Mouse (Mus musculus): ENCODE data around the gene G3bp1. TPM values are rescaled to one million over a fixed set of nuclear protein-coding genes. Genes with fewer than 3 reads are reported as not detected.

Gene G3bp1
- total and polyA plus RNA-seq, 3 experiments, result 129 to 314 (median 246) TPM

DNA sequence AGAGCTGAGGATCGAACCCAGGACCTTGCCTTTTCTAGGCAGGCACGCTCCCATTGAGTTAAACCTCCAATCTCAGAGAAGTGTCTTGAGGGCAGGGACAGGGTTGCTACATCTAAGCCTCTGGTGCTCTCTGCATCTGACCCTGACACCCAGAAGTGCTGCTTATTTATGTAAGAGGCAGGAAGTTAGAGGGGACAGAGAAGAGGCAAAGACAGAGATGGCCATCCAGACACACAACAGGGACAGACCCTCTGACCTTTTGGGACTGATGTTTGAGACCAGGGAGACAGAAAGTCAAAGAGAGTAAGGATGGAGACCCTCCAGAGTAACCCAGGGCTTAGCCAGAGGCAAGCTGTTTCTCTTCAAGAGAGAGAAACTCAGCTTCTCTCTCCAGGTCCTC lies 39.5 kb upstream of the G3bp1 start:
- Histone ChIP-seq H3K9me3 (replicated peaks; ENCODE audit: insufficient read depth, low read length) (no peaks in the 10 kb centered on the region), H3K79me2 (ENCODE audit: control insufficient read depth, insufficient read depth, low read length, poor library complexity) (no peaks in the 10 kb centered on the region), H3K9ac (ENCODE audit: control insufficient read depth, low read depth, low read length, poor library complexity, severe bottlenecking) (no peak overlapping the region), H3K4me1 (ENCODE audit: control insufficient read depth in 1 of 2, insufficient read depth in 2 of 2, low read length in 2 of 2) (no peaks in the 10 kb centered on the region), H3K4me3 (ENCODE audit: control insufficient read depth in 1 of 2, insufficient read depth in 1 of 2, low read depth in 2 of 2, low read length in 2 of 2) (no peak overlapping the region), H3K27me3 (ENCODE audit: control insufficient read depth in 1 of 2, insufficient read depth in 2 of 2, low read length in 2 of 2) (peaks cover 40 to 44% of the 10 kb centered on the region in 2 experiments), H3K36me3 (ENCODE audit: control insufficient read depth in 1 of 2, insufficient read depth in 2 of 2, low read length in 2 of 2) (no peaks in the 10 kb centered on the region), H3K27ac (ENCODE audit: control insufficient read depth, low read depth, low read length) (no peak overlapping the region)
- TF ChIP-seq KAT2A (conservative IDR thresholded peaks at IDR 0.05; ENCODE audit: low read depth, low read length) (no peak), CHD2 (IDR thresholded peaks at IDR 0.05; ENCODE audit: low read length) (no peak), TAL1 (IDR thresholded peaks at IDR 0.05; ENCODE audit: low read length) (no peak), JUND (IDR thresholded peaks at IDR 0.05; ENCODE audit: low read depth, low read length) (no peak), RCOR1 (IDR thresholded peaks at IDR 0.05; ENCODE audit: low read depth, low read length) (no peak), GATA1 (IDR thresholded peaks at IDR 0.05; ENCODE audit: low read depth, low read length) (no peak), SIN3A (IDR thresholded peaks at IDR 0.05; ENCODE audit: low read length) (no peak), MEF2A (IDR thresholded peaks at IDR 0.05; ENCODE audit: extremely low read depth, insufficient replicate concordance, low read depth, low read length, poor library complexity, severe bottlenecking) (no peak), ZNF384 (IDR thresholded peaks at IDR 0.05; ENCODE audit: low read depth, low read length) (no peak)
- DNase-seq (ENCODE audit: low read depth, low spot score), result no peak

DNA sequence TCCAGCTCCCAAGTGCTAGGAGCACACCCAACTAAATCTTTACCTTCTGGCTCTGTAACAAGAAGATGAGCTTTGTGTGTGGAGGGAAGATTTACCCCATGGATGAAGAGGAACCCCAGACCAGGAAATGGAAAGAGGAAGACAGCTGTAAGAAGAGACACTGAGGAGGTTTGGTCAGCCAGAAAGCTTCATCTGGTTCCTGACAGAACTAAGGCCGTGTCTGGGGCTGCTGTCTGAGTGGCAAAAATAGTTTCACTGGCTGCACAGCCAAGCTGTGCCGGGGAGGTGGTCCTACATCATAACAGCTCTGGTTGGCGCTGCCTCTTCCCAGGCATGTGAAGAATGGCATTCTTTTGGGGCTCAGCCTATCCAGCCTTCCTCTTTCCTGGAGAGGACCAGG lies 36.5 kb upstream of the G3bp1 start:
- no peaks in the 10 kb centered on the region for H3K36me3 ChIP-seq (ENCODE audit: control insufficient read depth in 1 of 2, insufficient read depth in 2 of 2, low read length in 2 of 2)
- no peak overlapping the region for H3K9ac ChIP-seq (ENCODE audit: control insufficient read depth, low read depth, low read length, poor library complexity, severe bottlenecking)
- no peaks in the 10 kb centered on the region for H3K79me2 ChIP-seq (ENCODE audit: control insufficient read depth, insufficient read depth, low read length, poor library complexity)
- no peak overlapping the region for H3K27ac ChIP-seq (ENCODE audit: control insufficient read depth, low read depth, low read length)
- no peaks in the 10 kb centered on the region for H3K9me3 ChIP-seq (replicated peaks; ENCODE audit: insufficient read depth, low read length)
- peaks cover 33 to 42% of the 10 kb centered on the region in 2 experiments for H3K27me3 ChIP-seq (ENCODE audit: control insufficient read depth in 1 of 2, insufficient read depth in 2 of 2, low read length in 2 of 2)
- H3K4me1 ChIP-seq (ENCODE audit: control insufficient read depth in 1 of 2, insufficient read depth in 2 of 2, low read length in 2 of 2), result no peaks in the 10 kb centered on the region
- TF ChIP-seq NRF1 (IDR thresholded peaks at IDR 0.05; ENCODE audit: insufficient read depth, low read depth, low read length, poor library complexity, severe bottlenecking) (no peak), SMC3 (IDR thresholded peaks at IDR 0.05; ENCODE audit: low read depth, low read length) (no peak), CTCF (IDR thresholded peaks at IDR 0.05 in 2 of 3, conservative IDR thresholded peaks at IDR 0.05 in 1 of 3; ENCODE audit: control insufficient read depth in 1 of 3, insufficient read depth in 1 of 3, low read depth in 2 of 3, low read length in 3 of 3, poor library complexity in 1 of 3, severe bottlenecking in 1 of 3) (no peak), RAD21 (IDR thresholded peaks at IDR 0.05; ENCODE audit: low read depth, low read length) (no peak), POLR2A (IDR thresholded peaks at IDR 0.05; ENCODE audit: control insufficient read depth in 1 of 2, insufficient read depth in 1 of 2, low read depth in 1 of 2, low read length in 2 of 2, poor library complexity in 1 of 2) (no peak)
- no peak for DNase-seq (ENCODE audit: low read depth, low spot score)
- H3K4me3 ChIP-seq (ENCODE audit: control insufficient read depth in 1 of 2, insufficient read depth in 1 of 2, low read depth in 2 of 2, low read length in 2 of 2), result no peak overlapping the region

DNA sequence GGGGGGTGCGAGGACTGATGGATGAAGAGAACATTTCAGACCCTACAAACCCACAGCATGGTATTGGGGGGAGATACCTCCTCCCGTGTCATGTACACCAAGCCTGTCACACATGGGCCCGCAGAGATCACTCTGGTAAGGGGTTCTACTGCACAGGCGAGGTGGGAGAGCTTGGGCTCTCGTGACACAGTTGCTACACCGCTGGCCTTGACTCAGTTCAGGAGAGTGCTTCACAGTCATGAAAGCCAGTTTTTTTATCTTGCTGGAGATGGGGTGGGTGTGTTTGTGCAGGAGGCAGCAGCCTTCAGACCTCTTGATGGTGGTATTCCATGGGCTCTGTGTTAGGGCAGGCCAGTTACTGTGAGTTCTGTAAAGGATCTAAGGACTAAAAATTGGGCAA lies 33.4 kb upstream of the G3bp1 start:
- Histone ChIP-seq H3K36me3 (ENCODE audit: control insufficient read depth in 1 of 2, insufficient read depth in 2 of 2, low read length in 2 of 2) (no peaks in the 10 kb centered on the region), H3K27ac (ENCODE audit: control insufficient read depth, low read depth, low read length) (no peak overlapping the region), H3K9ac (ENCODE audit: control insufficient read depth, low read depth, low read length, poor library complexity, severe bottlenecking) (no peak overlapping the region), H3K4me1 (ENCODE audit: control insufficient read depth in 1 of 2, insufficient read depth in 2 of 2, low read length in 2 of 2) (no peaks in the 10 kb centered on the region), H3K9me3 (replicated peaks; ENCODE audit: insufficient read depth, low read length) (no peaks in the 10 kb centered on the region), H3K79me2 (ENCODE audit: control insufficient read depth, insufficient read depth, low read length, poor library complexity) (no peaks in the 10 kb centered on the region), H3K27me3 (ENCODE audit: control insufficient read depth in 1 of 2, insufficient read depth in 2 of 2, low read length in 2 of 2) (peaks cover 24 to 29% of the 10 kb centered on the region in 2 experiments), H3K4me3 (ENCODE audit: control insufficient read depth in 1 of 2, insufficient read depth in 1 of 2, low read depth in 2 of 2, low read length in 2 of 2) (no peak overlapping the region)
- TF ChIP-seq NRF1 (IDR thresholded peaks at IDR 0.05; ENCODE audit: insufficient read depth, low read depth, low read length, poor library complexity, severe bottlenecking) (no peak), MAFK (IDR thresholded peaks at IDR 0.05; ENCODE audit: borderline replicate concordance, low read depth, low read length) (no peak), ETS1 (IDR thresholded peaks at IDR 0.05; ENCODE audit: low read depth, low read length) (no peak), ZMIZ1 (IDR thresholded peaks at IDR 0.05; ENCODE audit: low read depth, low read length) (no peak), ZNF384 (IDR thresholded peaks at IDR 0.05; ENCODE audit: low read depth, low read length) (no peak), TCF12 (IDR thresholded peaks at IDR 0.05; ENCODE audit: low read depth, low read length) (no peak), ELF1 (IDR thresholded peaks at IDR 0.05; ENCODE audit: low read depth, low read length) (no peak), SIN3A (IDR thresholded peaks at IDR 0.05; ENCODE audit: low read length) (no peak), CTCF (IDR thresholded peaks at IDR 0.05 in 2 of 3, conservative IDR thresholded peaks at IDR 0.05 in 1 of 3; ENCODE audit: control insufficient read depth in 1 of 3, insufficient read depth in 1 of 3, low read depth in 2 of 3, low read length in 3 of 3, poor library complexity in 1 of 3, severe bottlenecking in 1 of 3) (no peak), TAL1 (IDR thresholded peaks at IDR 0.05; ENCODE audit: low read length) (no peak), USF2 (IDR thresholded peaks at IDR 0.05; ENCODE audit: borderline replicate concordance in 1 of 2, insufficient read depth in 1 of 2, low read depth in 1 of 2, low read length in 2 of 2) (no peak), NELFE (IDR thresholded peaks at IDR 0.05; ENCODE audit: low read depth, low read length) (no peak), POLR2AphosphoS5 (IDR thresholded peaks at IDR 0.05; ENCODE audit: borderline replicate concordance, low read depth, low read length) (no peak), USF1 (IDR thresholded peaks at IDR 0.05; ENCODE audit: low read depth, low read length) (no peak), ZKSCAN1 (IDR thresholded peaks at IDR 0.05; ENCODE audit: low read depth, low read length) (no peak), BHLHE40 (IDR thresholded peaks at IDR 0.05; ENCODE audit: borderline replicate concordance, low read depth, low read length) (no peak)
- DNase-seq (ENCODE audit: low read depth, low spot score), result no peak

Measured in MEL (cell line).